Mouse (Mus musculus): ENCODE measurements around the gene Dip2b.
A peak's percentile ranks its signal among the peaks of the same experiment; 100 is the strongest.

Gene Dip2b

DNA sequence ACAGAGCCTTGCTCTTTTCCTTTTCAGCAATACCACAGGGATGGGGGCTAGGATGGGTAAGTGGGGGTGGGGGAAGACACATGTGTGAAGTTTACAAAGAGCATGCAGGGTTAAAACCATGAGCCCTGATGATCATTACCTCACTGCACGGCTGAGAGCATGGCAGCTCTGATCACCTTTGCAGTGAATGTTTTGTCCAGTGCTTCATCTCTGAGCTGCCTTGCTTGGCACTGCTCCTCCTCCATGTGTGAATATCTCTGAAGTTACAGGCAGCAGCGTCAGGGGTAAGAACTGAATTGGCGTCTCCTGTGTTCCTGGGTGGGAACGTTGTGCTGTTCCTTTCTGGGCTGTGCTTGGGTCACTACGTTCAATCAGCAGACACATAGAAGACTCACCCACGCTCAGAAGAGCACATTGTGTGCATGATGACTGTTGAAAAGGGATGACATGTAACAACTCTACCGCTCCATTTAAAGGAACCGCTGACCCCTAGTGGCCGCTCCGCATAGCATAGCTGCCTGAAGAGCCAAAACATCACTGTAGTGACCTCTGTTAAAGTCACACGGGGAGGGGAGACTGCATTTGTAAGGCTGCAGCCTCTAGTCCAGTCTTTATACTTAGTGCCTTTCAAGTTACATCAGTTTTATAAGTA lies 88.1 kb downstream of the Dip2b start:
- peak; percentile 62 for DNase-seq (ENCODE audit: low read depth, low spot score)

- no peak for DNase-seq (ENCODE audit: low read depth, low spot score)
These were observed 90.8 kb downstream of the Dip2b start for GRCm38 (mm10) chr15:100129151-100129790.

GRCm38 (mm10) chr15:100139665-100140064 lies 101.2 kb downstream of the Dip2b start:
- no peak for DNase-seq (ENCODE audit: low read depth, low spot score)

GRCm38 (mm10) chr15:100140428-100140827 lies 102.0 kb downstream of the Dip2b start:
- DNase-seq (ENCODE audit: low read depth, low spot score): no peak

DNA sequence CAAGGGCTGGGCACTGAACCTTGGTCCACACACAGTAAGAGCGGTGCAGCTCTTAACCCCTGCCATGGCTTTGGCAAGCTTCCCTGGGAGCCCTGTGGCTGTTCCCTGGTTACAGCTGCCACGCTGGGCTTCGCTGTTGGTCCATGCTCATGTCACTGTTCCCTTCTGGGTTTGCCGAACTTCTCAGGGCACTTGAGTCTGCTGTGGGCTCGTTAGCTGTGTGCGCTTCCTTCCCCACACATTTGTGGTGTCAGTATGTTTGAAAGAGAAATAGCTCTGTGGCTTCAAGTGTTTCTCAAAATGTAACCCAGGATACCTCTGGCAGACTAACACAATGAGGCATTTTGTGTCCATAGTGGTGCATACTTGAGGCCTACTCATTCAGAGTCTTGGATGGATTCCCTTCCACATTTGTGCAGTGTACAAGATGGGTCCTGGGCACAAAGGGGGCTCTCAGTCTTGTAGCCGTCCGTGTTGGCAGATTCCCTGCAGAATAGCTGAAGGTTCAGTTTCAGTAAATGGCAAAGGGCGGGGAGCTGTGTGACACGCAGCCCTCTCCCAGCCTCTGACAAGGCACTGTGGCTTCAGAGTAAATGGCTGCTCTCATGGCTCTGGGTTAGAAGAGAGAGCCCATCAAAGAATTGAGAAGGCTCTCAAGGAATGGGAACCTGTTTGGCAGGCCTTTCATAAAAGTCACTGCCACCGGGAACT lies 104.8 kb downstream of the Dip2b start:
- no peak for DNase-seq (ENCODE audit: low read depth, low spot score)

- DNase-seq (ENCODE audit: low read depth, low spot score): no peak
These were observed 106.7 kb downstream of the Dip2b start for GRCm38 (mm10) chr15:100144854-100145824.

DNA sequence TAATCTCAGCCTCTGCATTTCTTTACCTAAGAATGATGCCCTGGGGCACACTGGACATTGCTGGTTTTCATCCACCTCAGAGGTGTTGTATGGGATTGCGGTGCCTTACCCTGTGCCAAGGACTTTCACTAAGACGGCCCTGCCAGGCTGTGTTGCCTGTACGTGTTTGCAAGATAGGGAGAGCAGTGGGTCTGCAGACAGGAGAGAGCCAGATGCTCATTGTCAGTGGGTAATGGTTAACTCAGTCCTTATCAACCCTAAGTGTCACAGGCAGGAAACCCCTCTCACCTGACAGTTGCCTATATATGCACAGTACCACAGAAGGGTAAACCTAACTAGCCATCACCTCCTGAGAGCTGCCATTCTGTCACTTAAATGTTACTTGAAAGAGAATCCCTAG lies 107.5 kb downstream of the Dip2b start:
- no peak for DNase-seq (ENCODE audit: low read depth, low spot score)

GRCm38 (mm10) chr15:100150593-100150992 lies 112.1 kb downstream of the Dip2b start:
- no peak for DNase-seq (ENCODE audit: low read depth, low spot score)

GRCm38 (mm10) chr15:100152321-100152720 lies 113.9 kb downstream of the Dip2b start:
- no peak for DNase-seq (ENCODE audit: low read depth, low spot score)

- no peak for DNase-seq (ENCODE audit: low read depth, low spot score)
These were observed 114.6 kb downstream of the Dip2b start for GRCm38 (mm10) chr15:100153024-100153423.

DNA sequence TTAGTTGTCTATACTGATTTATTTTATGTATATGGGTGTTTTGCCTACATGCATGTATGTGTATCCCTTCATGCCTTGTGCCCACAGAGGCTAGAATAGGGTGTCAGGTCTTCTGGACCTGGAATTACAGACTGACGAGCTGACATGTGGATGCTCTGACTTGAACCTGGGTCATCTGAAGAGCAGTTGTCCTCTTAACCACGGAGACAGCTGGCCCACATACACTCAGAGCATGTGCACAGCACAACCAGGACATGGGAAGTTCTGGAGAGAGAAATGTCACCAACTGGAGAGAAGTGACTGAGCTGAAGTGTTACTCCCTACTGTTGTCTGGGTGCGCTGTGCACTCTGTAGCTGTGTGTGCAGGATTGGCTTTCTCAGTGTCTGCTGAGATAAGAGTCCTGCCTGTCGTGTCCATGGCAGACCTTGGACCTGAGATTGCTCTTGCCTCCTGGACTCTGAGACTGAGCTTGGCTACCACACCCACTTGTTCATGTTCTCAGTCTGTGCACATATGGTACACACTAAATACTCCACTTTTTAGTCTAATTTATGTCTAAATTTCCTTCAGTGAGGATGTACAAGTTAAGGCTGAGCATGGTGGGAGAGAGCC lies 117.7 kb downstream of the Dip2b start:
- DNase-seq (ENCODE audit: low read depth, low spot score): no peak

- DNase-seq (ENCODE audit: low read depth, low spot score): no peak
These were observed 118.5 kb downstream of the Dip2b start for GRCm38 (mm10) chr15:100156781-100157470.

DNA sequence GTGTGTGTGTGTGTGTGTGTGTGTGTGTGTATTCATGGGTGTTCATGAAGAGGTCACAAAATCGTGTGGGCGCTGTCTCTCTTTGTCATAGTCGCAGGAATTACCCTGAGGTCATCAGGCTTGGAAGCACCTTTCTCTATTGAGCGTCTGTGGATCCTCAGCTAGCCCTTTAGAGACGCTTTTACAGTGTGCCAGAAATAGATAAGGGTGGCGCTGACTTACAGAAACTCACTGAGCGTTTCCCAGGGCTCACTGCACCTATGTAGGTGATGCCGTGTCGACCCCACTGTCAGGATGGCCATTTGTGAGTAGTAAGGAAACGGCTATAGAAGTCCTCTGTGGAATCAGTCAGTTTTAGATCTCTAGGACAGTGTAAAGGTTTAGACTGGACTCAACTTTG lies 120.5 kb downstream of the Dip2b start:
- DNase-seq (ENCODE audit: low read depth, low spot score): no peak

- no peak for DNase-seq (ENCODE audit: low read depth, low spot score)
These were observed 123.3 kb downstream of the Dip2b start for GRCm38 (mm10) chr15:100161747-100162280.

DNA sequence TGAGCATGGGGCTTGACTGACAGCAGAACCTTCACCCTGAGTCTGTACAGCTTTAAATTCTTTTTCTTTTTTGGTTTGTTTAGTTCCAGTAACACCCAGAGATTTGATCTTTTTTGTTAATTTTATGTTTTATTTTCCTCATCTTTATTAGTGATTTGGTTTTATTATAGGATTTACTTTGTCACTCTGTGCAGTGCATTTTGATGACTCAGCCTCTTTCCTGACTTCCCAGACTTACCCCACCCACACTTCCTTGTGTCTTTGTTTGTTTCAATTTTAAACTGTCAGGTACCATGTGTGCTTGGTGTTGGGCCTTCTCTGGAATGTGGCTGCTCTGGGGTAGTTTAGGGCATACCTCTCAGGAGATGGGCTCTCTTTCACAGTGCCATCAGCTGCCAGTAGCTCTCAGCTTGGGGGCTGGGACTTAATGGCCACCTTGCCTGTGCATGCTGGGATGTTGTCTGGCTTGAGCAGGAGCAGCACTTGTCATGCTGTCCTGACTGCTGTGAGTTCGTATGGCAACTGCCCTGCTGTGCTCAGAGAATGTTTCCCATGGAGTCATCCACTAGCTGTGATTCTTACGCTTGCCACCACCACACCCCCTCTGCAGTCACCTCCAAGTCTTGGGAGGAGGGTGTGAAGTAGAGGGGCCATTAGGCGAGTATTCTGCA lies 125.1 kb downstream of the Dip2b start:
- no peak for DNase-seq (ENCODE audit: low read depth, low spot score)

DNA sequence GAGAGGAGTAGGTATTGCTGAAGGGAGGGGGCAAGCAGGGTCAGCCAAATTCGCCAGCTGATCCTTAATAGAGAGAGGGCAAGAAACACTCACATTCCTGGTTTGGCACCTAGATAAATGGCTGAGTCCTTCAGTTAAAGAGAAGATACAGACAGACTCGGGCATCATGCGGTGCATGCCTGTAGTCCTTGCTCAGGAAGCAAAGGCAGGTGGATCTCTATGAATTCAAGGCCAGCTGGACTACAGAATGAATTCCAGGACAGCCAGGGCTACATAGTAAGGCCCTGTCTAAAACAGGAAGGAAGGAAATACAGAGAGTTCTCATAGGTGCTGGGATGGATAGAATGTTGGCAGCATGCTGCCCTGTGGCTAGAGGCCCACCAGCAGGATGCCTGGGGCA lies 128.0 kb downstream of the Dip2b start:
- no peak for DNase-seq (ENCODE audit: low read depth, low spot score)

GRCm38 (mm10) chr15:100167791-100168190 lies 129.3 kb downstream of the Dip2b start:
- no peak for DNase-seq (ENCODE audit: low read depth, low spot score)

GRCm38 (mm10) chr15:100168191-100168606 lies 129.7 kb downstream of the Dip2b start:
- DNase-seq (ENCODE audit: low read depth, low spot score): no peak

DNA sequence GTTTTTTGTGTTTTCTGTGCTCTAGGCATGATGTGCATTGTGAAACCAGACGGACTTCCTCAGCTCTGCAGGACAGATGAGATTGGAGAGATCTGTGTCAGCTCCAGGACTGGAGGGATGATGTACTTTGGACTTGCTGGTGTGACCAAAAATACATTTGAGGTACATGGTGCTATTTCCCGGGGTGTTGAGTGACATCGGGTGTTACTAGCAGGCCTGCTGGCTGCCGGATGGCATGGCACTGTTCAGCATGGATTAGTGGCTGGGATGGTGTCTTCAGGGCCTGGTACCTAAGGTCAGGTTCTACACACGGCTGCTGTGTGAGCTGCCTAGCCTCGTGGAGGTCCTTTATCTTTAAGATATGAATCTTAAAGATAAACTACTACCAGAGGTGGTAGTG lies 136.7 kb downstream of the Dip2b start:
- no peak for DNase-seq (ENCODE audit: low read depth, low spot score)

DNA sequence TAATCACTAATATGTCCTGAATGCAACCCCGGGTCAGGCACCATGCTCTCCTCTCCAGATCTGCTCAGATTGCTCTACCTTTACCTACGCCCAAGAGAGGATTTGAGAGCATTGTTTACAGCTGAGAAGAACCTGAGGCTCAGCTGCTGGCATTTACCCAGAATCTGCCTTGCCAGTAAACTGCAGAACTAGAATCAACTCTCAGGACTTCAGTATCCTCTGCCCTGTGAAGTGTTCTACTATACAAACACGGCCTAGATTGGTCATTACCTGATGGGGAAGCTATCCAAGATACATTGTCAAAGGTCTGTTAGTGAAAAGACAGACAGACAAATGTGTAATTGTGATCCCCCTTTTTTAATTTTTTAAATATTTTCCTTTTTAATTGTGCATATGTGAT lies 138.7 kb downstream of the Dip2b start:
- DNase-seq (ENCODE audit: low read depth, low spot score): no peak

All from forelimb bud, embryonic 11.5 days (tissue).